Mouse (Mus musculus) adrenal gland, postnatal 0 days (tissue): Measurements from ENCODE around the gene Gdpd2. TPM values are rescaled to one million over a fixed set of nuclear protein-coding genes. Genes with fewer than 3 reads are reported as not detected.

ENCODE experiments used
- polyA plus RNA-seq: library from polyadenylated mRNA; unstranded; fragments of >200 nt; fragmentation: Nextera tagmentation; extraction: Ambion mirVana; gene quantifications from 2 replicates; pipeline ENCODE4 v1.2.1, GENCODE M21; 2015

Gdpd2 gene
- polyA plus RNA-seq = 2.6 and 3.7 TPM in 2 replicates

DNA sequence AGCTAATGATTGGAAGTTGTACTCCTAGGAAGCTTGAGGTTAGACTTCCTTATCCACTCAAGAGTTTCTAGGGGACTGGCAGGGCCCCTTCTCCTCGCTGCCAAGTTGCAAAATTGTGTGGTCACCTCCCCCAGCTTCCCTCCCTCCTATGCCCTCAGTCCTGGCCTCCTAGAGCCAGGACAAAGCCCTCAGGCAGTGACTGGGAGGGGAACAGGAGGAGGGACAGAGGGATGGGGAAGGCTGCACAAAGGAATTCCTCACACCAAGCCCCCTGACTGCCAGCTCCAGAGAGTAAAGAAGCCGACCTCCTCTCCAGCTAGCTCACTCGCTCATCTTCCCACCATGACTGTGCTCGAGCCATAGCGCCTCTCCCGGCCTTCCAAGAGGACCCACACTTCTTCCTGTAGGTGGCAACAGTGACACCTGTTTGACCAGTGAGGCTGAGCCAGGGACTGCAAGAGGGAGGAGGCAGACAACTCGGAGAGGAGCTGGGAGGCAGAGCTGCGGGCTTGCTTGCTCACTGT is at the start of gene Gdpd2:
Gene Gdpd2 (plus strand): TSS at position 209 of the 524 bp plus-strand sequence.

DNA sequence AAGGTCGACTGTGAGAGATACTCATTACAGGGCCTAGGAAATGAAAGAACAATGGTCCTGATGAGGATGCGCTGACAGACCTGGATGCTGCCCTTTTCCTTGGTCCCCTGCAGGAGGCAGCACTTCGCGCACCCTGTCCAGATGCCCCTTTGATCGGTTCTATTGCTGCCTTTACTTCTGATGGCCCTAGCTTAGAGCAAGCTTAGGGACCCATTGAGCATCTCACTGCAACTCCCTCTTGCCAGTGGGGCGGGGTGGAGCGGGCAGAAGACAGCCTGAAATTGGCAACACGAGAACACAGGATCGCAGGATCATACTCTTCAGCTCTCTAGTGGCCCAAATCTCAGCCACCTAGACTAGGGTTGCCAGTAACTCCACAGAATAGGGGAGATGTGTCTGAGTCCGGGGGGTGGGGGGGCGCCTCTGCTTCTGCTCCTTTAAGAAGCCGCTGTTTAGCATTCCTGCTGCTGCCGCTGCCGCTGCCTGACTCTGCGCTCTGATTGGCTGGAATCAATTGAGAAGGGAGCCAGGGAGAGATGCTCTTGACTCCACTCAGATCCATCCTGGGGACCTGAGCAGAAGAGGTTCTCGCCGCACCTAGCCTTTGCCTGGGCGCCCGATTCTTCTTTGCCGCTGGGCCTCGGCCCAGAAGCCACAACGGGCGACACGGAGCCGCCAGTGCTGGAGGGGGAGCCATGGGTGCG is 37.7 kb downstream of the Gdpd2 start, which contains the start of gene Dlg3:
Gene Dlg3 (plus strand): TSS at position 542 of the 704 bp plus-strand sequence.

Other genes with a start within 250 kb of the Gdpd2 start
- 44.5 and 45.5 TPM in 2 replicates for gene Igbp1, start 235.6 kb upstream of the Gdpd2 start, polyA plus RNA-seq
- not detected in 2 replicates for gene Dgat2l6, start 205.0 kb upstream of the Gdpd2 start, polyA plus RNA-seq
- not detected in 2 replicates for gene Awat1, start 157.6 kb upstream of the Gdpd2 start, polyA plus RNA-seq
- 0.05 and 0.06 TPM in 2 replicates for gene P2ry4, start 135.0 kb upstream of the Gdpd2 start, polyA plus RNA-seq
- gene Arr3, start 124.4 kb upstream of the Gdpd2 start, polyA plus RNA-seq = not detected in 2 replicates
- gene Kif4, start 104.1 kb upstream of the Gdpd2 start, polyA plus RNA-seq = 3.7 and 5.4 TPM in 2 replicates
- 85.4 and 100 TPM in 2 replicates for gene Pdzd11, start 103.3 kb upstream of the Gdpd2 start, polyA plus RNA-seq
- 1.8 and 2.0 TPM in 2 replicates for gene Dlg3, start 37.8 kb downstream of the Gdpd2 start, polyA plus RNA-seq